Mouse (Mus musculus) hindbrain, embryonic 11.5 days (tissue): ENCODE measurements at regions not wholly inside any gene's neighbourhood (a gene's known extent, or its start where the extent isn't known, plus 50 kb on each side); places are given as distances from the start of the nearest gene placed in this dataset.
A peak's percentile ranks its signal among the peaks of the same experiment; 100 is the strongest.

Source experiments
- ATAC-seq: fragments of 200-750 bp; cut with Nextera tagmentation; 2 replicates; pipeline ENCODE4 v1.8.0; 2017; ENCODE audit warnings: mild to moderate bottlenecking, moderate TSS enrichment, moderate library complexity; ENCODE audit not compliant: low FRiP score
- DNase-seq: peaks from one replicate; pipeline ENCODE4 v3.0.0-alpha.2; 2015; ENCODE audit warnings: low spot score
- H3K27ac ChIP-seq: fragments of 300-500 bp; sonication (generic); 2 replicates; pipeline ENCODE4 v1.5.1; 2014; ENCODE audit warnings: mild to moderate bottlenecking, low read depth, low read length
- H3K27me3 ChIP-seq: fragments of 300-500 bp; sonication (generic); 2 replicates; pipeline ENCODE4 v1.6.1; 2014; ENCODE audit warnings: mild to moderate bottlenecking, low read length, moderate library complexity, mixed read lengths; ENCODE audit not compliant: control insufficient read depth, insufficient read depth
- H3K36me3 ChIP-seq: fragments of 300-500 bp; sonication (generic); 2 replicates; pipeline ENCODE4 v1.6.1; 2014; ENCODE audit warnings: mild to moderate bottlenecking, low read length, moderate library complexity, mixed read lengths; ENCODE audit not compliant: control insufficient read depth, insufficient read depth
- H3K4me1 ChIP-seq: fragments of 300-500 bp; sonication (generic); replicated peaks from 2 replicates; pipeline ENCODE4 v1.6.1; 2014; ENCODE audit warnings: low read length, mixed read lengths; ENCODE audit not compliant: control insufficient read depth, insufficient read depth
- H3K4me2 ChIP-seq: fragments of 300-500 bp; sonication (generic); replicated peaks from 2 replicates; pipeline ENCODE4 v1.6.1; 2014; ENCODE audit warnings: mild to moderate bottlenecking, low read depth, low read length
- H3K4me3 ChIP-seq: fragments of 300-500 bp; sonication (generic); 2 replicates; pipeline ENCODE4 v1.5.1; 2014; ENCODE audit warnings: low read depth, low read length
- H3K9ac ChIP-seq: fragments of 300-500 bp; sonication (generic); 2 replicates; pipeline ENCODE4 v1.6.1; 2014; ENCODE audit warnings: low read depth, low read length
- H3K9me3 ChIP-seq: fragments of 300-500 bp; sonication (generic); 2 replicates; pipeline ENCODE4 v1.6.1; 2016; ENCODE audit warnings: low read length; ENCODE audit not compliant: control insufficient read depth
- WGBS: fragments of 180-500 bp; shearing (Covaris S2); extraction: QIAGEN DNeasy Blood & Tissue Kit; methylation state at CpG from one replicate; pipeline ENCODE4 v1.1.7; 2014; 5-methylcytosine and 5-hydroxymethylcytosine counted together

DNA sequence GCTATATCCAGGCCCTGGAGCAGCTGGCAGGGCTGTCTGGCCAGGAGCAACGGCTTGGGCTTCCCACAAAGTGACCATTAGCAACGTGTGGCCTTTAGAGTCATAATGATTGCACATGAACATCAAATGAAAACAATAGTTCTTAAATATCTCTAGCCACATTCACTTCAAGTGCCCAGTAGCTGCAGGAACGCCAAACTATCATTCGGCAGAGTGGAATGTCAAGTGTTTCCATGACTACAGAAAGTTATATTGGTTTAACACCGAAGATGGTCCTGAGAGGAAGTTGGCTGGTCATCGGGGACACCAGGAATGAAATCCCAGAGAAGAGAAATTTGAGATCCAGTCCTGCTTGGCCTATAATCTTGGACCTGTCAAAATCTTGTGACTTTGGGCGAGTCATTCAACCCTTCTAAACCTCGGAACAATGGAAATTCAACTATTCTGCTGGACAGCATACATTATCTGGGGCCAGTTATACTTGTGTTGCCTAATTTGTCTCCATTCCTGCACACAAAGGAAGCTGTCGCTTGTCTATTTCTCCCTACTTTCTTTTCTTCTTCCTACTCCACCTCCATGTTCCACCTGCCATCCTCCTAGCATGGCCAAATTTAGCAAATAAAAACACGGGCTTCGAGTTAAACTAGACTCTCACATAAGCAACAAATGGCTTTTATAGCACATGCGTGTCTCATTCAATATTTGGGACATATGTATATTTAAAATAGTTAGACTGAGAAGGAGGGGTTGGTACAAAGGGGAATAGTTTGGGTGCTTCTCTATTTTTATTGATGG lies 886.7 kb upstream of the Fam160b2 start:
- H3K4me1 ChIP-seq = no peaks in the 10 kb centered on the region
- no peaks in the 10 kb centered on the region for H3K27me3 ChIP-seq
- no peak overlapping the region for H3K9ac ChIP-seq
- H3K27ac ChIP-seq = no peak overlapping the region
- H3K4me2 ChIP-seq = no peak overlapping the region
- WGBS = 81% methylated on average over 12 of the region's 12 CpGs
- H3K36me3 ChIP-seq = no peaks in the 10 kb centered on the region
- no peaks in the 10 kb centered on the region for H3K9me3 ChIP-seq
- DNase-seq = no peak
- no peak overlapping the region for H3K4me3 ChIP-seq
- no peak for ATAC-seq

GRCm38 (mm10) chr14:71475656-71476055 lies 876.0 kb upstream of the Fam160b2 start:
- no peak overlapping the region for H3K4me2 ChIP-seq
- H3K4me1 ChIP-seq = no peaks in the 10 kb centered on the region
- peak; percentile 8 for DNase-seq
- H3K36me3 ChIP-seq = no peaks in the 10 kb centered on the region
- no peak for ATAC-seq
- no peak overlapping the region for H3K9ac ChIP-seq
- no peak overlapping the region for H3K27ac ChIP-seq
- H3K4me3 ChIP-seq = no peak overlapping the region
- WGBS = 59% methylated on average over 2 of the region's 2 CpGs
- H3K27me3 ChIP-seq = no peaks in the 10 kb centered on the region
- no peaks in the 10 kb centered on the region for H3K9me3 ChIP-seq

DNA sequence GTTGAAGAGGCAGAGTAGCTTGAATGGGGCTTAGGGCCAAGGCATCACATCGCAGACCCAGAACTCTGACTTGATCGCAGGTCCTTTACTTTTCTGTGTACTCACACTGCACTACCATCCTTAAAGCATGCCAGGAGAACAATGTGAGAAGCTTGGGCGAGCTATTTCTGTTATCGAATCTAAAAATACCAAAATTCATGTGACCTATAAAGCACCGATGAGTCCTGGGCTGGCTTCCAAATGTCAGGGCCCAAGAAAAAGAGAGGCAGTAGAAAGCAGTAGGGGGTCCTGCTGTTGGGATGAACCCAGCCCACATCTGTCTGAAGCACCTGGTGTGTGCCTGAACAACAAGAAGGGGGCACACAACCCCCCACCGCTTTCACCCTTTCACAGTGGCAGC lies 874.3 kb upstream of the Fam160b2 start:
- WGBS = 83% methylated on average over 6 of the region's 6 CpGs
- Histone ChIP-seq H3K4me3 (no peak overlapping the region), H3K27me3 (no peaks in the 10 kb centered on the region), H3K9ac (no peak overlapping the region), H3K27ac (no peak overlapping the region), H3K36me3 (no peaks in the 10 kb centered on the region), H3K4me2 (no peak overlapping the region), H3K4me1 (no peaks in the 10 kb centered on the region), H3K9me3 (no peaks in the 10 kb centered on the region)
- no peak for ATAC-seq
- no peak for DNase-seq

DNA sequence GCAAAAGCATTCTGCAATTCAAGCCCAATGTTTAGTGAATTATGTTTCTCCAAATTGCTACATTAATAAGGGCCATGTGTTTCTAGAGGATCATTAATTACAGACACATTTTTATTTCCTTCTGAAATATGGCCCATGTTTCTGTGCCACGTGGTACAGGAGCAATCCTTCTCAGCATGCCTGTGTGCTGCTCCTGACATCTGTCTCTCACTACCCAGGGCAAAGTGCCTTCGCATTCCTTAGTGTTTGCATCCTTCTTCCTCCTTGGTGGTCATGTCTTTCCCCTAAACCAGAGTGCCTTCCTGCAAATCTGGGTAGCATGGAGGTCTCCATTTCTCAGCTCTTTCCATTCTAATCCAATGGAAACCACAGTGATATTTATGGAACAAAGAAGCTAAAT lies 832.7 kb upstream of the Fam160b2 start:
- Histone ChIP-seq H3K9ac (no peak overlapping the region), H3K27ac (no peak overlapping the region), H3K27me3 (no peaks in the 10 kb centered on the region), H3K4me1 (no peaks in the 10 kb centered on the region), H3K9me3 (no peaks in the 10 kb centered on the region), H3K4me2 (no peak overlapping the region), H3K36me3 (no peaks in the 10 kb centered on the region), H3K4me3 (no peak overlapping the region)
- no peak for ATAC-seq
- DNase-seq = no peak
- WGBS = 62% methylated on average over 2 of the region's 2 CpGs
